Mouse (Mus musculus) olfactory bulb, adult 2 months (tissue): Measurements from ENCODE around the gene Trpm8.

Experiments
- CTCF ChIP-seq: fragments of 200-500 bp; IDR thresholded peaks from 2 replicates; pipeline ENCODE4 v1.5.1; 2012; ENCODE audit warnings: low read depth, mild to moderate bottlenecking, low read length, moderate library complexity; ENCODE audit not compliant: insufficient read depth
- POLR2A ChIP-seq: fragments of 200-500 bp; IDR thresholded peaks from 2 replicates; pipeline ENCODE4 v1.6.1; 2012; ENCODE audit warnings: mild to moderate bottlenecking, low read depth, low read length, moderate library complexity; ENCODE audit not compliant: insufficient read depth

- TF ChIP-seq POLR2A, result no peak
- TF ChIP-seq CTCF, result no peak
Measured at GRCm38 (mm10) chr1:88263778-88264177, 13.7 kb upstream of the Trpm8 start.
